Mouse (Mus musculus) kidney, adult 8-10 months (tissue): ENCODE measurements at regions not wholly inside any gene's neighbourhood (a gene's known extent, or its start where the extent isn't known, plus 50 kb on each side); places are given as distances from the start of the nearest gene placed in this dataset.

Experiments used
- DNase-seq, 2 experiments: peaks; one replicate each; pipeline ENCODE4 v3.0.0; 2022

DNA sequence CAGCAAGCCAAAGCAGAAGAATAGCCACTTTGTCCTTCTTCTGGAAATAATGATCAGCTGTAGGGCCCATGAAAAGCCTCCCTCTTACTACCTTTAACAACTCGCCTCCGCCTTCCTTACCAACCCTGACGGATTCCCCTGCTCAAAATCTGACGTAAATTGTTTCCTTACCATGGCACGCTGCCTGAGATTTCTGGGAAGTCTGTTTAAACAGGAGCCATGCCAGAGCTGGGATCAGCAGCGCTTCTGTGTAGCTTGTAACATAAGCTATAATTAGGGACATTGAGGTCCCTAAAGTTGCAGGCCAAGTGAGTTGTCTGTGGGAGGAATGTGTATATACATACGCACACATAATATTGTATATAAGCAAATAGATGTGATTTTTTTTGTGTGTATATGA is 484.6 kb downstream of the Gsdmc2 start:
- DNase-seq: no peak

DNA sequence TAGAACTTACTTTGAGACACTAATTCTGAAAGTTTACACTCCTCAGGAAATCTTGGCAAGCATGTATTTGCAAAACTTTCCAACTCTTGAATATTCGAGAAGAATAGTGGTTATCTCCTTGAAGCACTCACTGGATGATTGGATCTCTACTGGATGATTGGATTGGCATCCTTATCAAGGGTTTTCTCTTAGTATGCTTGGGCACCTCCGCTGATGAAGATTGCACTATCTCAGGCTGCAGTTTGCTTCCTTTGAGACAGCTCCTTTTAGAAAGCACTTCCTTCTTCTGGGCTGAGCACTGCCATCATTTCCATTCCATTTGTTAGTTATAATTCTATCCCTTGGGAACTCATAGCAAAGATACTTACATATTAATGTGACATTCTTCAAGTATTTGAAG is 503.2 kb downstream of the Gsdmc2 start:
- no peak for DNase-seq

DNA sequence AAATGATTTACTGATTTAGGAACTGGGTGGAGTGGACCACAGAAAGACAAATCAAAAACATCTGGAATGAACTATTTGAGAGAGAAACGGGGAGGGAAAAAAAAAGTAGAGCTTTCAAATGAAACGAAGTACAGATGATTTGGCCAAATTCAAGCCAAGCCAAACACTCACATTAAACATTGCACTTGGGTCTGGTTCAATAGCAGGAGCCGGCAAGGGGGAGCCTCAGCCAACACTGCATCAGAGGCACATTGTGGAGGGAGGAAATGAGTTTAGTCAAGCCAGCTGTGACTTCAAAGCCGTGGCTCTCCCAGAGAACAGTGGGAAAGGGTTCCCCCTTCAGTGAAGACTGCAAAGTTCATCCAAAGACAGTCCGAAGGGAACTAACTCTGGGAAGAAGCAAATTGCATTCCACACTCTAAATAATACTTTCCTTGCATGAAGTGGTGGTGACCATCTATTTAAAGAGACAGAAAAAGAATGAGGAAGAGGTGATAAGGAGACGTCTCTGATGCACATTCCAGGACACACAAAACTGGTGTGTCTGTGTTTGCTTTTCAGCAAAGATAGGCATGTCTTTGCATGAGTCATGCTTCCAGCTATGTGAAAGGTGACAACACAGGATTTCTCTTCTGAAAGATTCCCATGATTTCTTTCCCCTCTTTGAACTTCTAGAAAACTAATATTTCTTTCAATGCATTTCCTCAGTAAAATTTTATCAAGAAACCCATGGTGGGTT is 504.5 kb downstream of the Gsdmc2 start:
- peak; percentile 4 to 8 for DNase-seq

DNA sequence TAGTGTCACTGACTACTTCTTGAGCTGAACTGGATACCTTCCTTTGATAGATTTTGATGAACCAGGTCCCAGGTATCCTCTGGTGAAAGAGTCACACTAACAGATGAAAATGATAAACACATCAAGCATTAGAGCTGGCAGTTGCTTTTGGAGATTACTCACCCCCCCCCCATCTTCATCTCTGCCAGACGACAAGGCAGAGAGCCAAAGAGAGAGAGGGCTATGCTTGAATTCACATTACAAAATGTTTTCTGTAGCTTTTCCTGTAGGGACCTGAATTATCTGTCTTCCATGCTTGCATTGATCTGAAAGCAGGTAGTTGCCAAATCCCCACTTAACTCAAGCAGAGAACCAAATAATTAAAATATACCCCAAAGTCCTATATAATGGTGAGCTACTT is 525.3 kb downstream of the Gsdmc2 start:
- DNase-seq: no peak

DNA sequence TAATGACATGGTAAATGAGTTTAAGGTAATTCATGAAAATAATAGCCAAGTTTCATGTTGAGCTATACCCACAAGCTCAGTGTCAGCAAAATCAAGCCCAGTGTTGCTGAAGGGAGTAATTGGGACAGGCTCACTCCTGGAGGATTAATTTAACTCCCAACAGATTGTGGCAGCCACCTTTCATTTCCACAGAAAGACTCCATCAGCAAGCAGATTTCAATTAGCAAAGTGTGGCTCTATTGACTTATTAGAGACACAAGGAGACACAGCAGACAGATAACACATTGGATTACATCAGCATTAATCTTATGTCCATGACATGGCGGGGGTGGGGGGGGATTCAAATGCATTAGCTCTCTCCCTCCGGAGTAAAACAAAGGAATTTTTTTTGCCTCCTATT is 534.6 kb downstream of the Gsdmc2 start:
- DNase-seq: no peak

DNA sequence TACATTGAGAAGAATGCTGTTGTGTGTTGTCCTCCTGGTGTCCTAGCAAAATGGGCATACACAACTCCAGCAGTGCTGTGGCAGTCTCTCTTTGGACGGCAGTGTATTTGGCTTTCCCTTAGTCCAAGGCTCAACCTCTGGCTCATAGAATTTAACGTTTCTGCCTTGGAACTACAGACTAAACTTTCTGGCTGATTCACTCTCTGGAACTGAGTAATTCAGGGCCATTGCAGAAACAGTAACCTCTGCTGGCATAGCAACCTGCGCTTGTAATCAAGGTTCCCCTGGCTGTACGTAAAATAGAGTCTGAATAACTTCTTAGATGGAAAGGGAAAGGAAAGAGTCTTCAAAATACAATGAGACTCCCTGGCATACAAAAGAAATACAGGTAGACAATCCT is 545.7 kb downstream of the Gsdmc2 start:
- DNase-seq: no peak

DNA sequence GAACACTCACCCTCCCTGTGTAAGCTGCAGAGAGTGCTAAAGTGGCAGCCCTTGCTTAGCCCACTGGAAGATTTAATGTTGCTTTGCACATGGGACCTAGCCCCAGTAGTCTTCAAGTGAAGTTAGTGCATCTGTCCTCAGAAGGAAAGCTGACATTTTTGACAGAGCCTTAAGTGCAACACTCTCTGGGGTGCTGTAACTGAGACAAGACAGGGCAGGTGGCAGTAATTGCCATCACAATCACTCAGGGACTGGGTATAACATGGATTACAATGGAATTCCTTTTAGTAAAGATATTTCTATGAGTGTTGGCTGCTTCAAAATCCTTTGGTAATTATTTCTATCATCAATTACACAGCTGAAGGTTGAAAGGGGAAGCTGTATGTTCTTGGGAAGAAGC is 556.4 kb downstream of the Gsdmc2 start:
- DNase-seq: no peak

DNA sequence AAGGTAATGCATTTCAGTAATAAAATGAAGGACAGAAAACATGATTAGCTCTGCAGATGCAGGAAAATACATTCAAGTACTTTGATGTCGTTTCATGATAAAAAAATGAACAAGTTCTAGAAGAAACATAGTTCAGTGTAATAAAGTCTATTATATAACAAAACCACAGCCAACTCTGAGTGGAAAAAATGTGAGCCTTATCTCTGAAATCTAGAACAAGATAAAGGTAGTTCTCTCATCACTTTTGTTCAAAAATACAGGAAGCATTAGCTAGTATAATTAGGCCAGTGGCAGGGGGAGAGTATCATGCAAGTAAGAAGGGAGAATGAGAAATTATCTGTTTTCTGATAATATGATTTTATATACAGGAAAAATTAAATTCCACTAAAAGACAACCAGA is 559.0 kb downstream of the Gsdmc2 start:
- DNase-seq: no peak

DNA sequence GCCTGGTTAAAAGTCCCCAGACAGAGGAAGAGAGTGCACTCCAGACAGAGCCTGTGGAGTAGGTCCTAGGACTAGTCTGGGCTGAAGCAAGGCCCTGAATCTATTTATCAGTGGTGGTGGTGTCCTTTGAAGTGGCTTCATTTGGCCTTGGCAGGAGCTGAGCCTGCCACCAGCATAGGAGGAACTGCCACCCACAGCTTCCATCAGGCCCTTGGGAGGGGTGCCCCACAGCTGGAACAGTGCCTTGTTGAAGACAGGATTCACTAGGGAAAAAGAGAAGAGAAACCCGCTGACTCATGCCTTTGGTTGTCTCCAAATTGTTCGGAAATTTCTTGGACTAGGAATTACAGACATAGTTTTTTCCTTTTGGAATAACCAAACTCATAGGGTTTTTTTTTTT is 574.6 kb downstream of the Gsdmc2 start:
- no peak for DNase-seq

DNA sequence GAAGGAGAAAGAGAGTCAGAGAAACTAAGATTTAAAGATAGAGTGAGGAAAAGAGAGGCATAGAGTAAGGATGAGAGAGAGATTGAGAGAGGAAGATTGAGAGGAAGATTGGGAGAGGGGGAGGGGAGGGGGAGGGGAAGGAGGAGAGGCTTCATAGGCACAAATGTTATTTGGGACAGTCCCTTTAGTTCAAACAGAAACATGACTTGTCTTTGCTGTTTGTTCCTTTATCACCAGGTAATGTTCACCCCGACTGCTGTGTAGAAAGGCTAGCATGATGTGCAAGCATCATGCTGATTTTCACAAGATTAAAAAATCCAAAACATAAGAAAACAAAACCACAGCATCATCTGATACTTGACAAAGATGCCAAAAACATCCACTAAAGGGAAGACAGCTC is 579.1 kb downstream of the Gsdmc2 start:
- DNase-seq: no peak

DNA sequence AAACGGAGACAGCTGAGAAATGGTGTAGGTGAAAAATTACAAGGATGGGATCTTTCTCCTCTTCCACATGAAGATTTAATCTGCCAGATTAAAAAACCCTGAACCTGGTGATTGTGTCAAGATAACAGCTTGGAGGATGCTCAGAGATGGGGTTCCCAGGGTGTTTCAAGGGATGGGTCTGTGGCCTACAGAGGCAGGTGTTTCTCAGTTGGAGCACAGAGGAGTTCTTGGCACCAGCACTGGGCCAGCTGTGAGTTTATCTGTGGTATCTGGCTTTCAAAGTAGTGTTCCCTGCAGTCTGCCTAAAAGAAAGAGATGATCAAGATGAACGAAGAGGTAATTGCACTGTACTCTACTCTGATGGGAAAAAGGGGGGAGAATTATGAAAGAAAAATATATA is 589.2 kb downstream of the Gsdmc2 start:
- no peak for DNase-seq

DNA sequence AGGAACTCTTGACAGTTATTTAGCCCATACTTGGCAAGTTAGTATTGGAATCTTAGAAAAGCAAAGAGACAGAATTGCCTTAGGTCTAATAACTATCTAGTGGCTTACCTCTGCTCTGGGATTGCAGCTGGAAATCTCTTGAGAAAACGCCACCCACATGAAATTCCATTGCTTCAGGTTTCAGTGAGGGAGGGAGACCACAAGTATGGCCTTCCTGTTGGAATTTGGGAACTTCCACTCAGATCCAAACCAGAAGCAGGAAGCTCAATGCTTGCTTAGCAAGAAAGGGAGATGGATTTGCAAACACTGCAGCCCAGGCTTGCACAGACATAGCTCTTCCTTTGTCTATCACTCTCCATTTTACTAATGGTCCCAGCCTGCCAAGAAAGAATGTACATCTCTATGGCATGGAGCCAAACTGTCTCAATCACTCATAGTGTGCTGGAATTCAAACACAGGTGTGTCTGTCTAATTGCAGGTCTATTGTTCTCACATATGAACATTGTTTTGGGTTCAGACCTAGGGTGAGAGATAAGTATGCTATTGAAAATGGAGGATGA is 592.1 kb downstream of the Gsdmc2 start:
- DNase-seq: no peak

DNA sequence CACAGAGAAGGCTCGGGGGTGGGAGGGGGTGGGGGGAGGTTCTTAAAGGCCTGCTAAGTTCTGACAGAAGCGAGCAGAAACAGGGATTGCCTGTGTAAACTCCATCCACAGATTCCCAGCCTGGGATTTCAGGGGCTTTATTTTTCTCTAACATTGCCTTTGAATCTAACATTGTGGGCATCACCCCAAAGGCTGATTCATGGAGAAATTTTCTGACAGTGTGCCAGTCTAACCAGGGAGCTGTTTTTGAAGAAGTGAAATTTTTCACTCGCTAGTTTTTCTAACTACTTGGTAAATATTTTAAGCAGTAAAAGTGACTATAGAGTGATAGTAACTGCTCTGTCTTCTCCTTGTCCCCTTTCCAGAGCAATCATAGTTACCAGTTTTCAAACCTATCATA is 606.4 kb downstream of the Gsdmc2 start:
- no peak for DNase-seq

DNA sequence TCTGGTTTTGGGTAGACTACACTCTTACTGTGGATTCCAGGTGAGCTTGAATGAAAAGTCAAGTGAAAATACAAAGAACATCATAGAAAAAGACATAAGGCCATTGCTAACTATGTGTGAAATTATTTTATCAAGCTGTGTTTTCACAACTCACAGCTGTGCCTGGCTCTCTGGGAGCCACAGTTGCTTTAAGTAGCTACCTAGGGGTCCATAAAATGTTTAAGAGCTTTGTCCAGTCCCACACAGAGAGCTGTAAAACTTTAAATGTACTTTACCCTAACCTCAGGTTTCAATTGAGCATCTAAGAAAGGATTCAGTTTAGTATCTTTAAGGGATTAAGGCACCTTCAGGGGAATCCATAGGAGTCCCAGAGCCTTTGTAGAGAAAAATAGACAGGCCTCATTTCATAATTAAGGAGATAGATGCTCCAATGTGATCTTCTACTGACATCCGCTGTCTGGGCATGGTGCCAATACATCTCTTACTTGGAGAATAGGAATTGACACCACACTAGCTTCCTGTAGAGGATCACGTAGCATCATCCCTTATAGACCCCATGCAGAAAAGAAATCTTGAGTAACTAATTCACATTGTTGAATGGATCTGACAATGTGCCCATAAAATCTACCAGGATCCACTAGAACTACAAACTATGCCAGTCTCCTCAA is 626.5 kb downstream of the Gsdmc2 start:
- DNase-seq: no peak

DNA sequence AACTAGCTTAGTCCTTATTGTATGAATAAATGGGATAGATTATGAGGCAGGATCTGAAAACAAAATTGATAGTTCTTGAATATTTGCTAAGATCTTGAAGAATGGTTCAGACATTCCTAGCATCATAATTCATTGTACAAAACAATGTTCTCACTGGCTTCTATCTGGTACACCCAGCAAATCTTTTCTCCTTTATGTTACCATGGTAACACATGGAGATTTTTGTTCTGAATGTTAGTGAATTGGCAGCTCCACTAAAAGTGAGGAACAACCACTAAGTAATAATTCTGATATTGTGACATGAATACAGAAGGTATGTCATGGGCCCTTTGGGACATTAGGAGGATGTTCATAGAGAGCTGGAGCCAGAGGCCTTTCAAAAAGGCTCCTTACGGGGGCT is 639.8 kb downstream of the Gsdmc2 start:
- DNase-seq: no peak

DNA sequence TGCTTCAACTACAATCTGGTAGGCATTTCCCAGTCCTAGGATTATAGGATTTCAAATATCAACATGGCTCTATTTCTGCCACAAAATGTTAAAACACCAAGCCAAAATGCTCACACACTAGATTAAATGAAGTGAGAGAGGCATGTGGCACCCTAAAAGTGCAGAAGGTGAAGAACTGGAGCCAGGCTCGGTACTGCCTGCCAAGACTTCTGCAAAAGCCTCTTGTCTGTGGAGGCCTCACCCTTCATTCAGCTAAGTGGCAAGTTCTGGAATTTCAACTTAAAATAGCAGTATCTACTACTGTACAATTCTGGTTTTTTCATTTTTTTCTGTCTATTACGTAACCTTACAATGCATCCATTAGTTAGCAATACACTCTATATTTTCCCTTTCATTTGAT is 649.9 kb downstream of the Gsdmc2 start:
- no peak for DNase-seq

DNA sequence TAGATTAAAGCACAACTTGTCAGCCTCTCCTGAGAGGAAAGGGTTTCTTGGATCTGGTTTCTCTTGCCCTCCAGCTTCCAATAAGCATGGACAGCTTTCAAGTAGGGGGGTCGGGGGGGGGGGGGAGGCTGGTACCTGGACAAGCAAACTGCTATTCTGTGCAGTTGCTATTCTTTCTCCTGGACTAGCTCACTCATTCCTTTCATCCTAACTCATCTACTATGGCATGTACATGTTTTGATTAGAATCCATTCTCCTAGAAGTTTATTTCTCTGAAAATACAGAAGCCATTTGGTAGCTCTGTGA is 650.5 kb downstream of the Gsdmc2 start:
- no peak for DNase-seq

DNA sequence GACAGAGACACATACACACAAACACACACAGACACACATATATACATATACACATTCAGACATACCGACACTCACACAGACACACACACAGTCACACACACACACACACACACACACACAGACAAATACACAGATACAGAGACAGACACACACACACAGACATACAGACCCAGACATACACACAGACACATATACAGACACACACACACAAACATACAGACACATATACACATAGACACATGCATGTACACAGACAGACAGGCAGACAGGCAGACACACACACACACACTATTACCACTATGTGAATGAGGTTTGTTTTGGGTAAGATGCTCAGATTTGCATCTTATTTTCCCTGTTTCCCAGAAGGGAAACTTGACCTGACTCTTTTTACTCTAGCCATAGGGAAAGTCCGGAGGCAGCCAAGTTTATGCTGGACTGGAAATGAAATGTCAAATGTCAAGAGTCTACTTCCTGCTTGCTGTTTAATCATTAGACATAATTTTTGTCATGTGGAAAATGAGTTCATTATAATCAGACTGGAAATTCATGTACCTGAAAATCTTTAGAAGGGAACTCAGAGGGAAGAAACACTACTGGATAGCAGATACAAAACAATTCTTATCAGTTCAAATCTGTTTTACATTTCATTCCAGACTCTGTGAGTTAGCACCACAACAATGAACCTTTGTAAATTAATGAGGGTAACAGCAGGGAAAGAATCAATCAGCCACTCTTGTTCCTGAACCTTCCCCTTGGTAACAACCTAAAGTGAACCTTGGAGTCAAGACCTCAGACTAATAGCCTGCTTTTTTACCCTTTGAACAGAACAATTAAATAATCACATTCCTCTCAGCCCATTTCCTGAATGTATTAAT is 651.1 kb downstream of the Gsdmc2 start:
- DNase-seq: peak; percentile 11 to 51

DNA sequence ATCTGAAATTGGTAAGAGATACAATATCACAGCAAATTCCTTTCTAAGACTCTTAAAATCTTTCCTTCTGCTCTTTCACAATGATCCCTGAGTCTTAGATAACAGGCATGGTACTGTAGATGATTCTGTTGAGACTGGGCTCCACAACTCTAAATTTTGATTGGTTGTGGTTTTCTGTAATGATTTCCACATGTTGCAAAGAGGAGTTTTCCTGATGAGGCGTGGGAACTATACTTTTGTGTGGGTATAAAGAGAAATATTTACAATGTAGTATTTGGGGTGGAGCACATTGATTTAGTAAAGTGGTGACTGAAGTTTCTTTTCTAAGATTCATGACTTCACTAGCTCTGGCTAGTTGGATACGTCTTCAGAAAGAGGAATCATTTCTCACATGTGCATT is 653.2 kb downstream of the Gsdmc2 start:
- no peak for DNase-seq

DNA sequence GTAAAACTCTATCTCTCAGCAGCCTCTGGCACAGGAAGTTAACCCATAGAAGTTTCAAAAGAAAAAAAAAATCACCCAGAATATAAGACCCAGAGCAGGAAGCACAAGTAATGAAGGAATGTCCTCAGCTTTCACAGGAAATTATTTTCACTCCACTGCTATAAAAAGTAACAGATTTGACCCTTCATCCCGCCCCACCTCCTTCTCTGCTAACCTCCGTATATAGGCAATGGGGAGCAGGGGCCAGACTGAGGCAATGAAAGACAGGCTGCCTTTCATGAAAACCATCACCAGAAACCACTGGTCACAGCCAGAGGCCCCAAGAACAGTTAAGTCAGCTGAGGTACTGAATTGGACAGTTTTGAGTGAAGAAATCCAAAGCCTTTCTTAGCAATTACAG is 654.9 kb downstream of the Gsdmc2 start:
- DNase-seq: no peak

DNA sequence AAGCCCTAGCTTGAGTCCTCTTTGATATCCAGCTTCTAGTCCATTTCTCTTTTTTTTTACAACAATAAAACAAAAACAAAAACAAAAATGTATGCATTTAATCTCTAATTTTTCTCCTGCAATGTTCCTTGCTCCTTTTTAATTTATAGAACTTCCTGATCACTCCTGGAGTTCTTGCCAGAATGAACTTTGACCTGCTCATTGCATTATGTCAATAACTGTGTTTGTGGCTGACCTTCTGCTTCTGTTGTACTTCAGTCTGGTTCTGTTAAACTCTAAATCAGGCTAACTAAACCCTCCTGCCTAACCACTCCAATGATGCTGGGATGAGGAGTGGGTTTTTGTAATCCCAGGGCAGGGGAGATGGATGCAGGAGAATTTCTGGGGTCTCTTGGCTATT is 674.0 kb downstream of the Gsdmc2 start:
- no peak for DNase-seq

DNA sequence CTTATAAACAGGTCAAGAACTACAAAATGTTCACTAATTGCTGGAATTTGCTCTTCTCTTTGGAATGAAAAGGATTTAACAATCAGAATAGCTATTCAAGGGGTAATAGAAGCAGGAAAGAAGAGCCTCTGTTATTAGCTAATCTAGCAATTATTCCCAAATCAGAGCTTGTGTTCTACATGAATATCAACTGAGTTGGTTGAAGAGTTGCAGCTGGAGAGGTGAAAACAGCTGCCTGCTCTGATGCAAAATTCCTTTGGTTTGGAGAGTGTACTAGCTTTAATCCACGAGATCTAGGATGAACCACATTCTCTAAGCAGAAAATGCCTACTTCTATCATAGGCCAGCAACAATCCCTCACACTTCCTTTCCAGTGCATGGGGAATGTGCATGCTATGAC is 674.8 kb downstream of the Gsdmc2 start:
- no peak for DNase-seq

DNA sequence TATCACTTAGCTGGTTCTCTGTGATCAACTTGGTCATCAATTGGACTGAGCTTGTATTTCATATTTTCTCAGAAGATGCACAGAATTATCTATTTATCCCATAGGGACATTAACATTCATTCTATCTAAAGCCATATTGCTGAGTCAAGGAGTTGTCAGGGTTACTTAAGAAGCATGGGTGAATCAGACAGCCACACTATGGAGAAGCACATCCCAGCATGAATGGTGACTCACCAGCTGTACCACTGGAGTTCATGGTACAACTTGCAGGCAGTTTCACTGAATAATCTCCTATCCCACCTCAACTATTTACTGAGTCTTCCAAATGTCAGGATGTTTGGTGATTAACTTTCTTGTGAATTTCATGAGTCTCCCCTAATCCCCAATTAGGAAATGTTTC is 678.6 kb downstream of the Gsdmc2 start:
- DNase-seq: no peak
